8 mouse cellular contexts compared by ENCODE assay signal in genomic region chr2:32351471-32351961, GRCm38 (mm10). TPM values are rescaled to one million over a fixed set of nuclear protein-coding genes. Genes with fewer than 3 reads are reported as not detected.
DNase-seq lines count a peak whose midpoint lies in the region; ATAC-seq lines count a peak whose summit lies in the region.
"Had no signal": no experiment of that assay in that cellular context is flagged by ENCODE, and none has a peak within 500 bp of the region (broad histone marks: within the 10 kb centered on the region; RNA-seq: fewer than 3 reads in every experiment).

No protein-coding gene starts in this region.

- DNase-seq in lung, postnatal 25 days (ENCODE audit: low spot score) = no peak
- peak; percentile 60 for DNase-seq in right cerebral cortex, postnatal 25 days
- DNase-seq in adrenal gland, postnatal 4 days (ENCODE audit: low spot score in 2 of 2) = no peak
- DNase-seq in heart, adult 18-20 months = no peak

- H3K4me1 ChIP-seq in lung, embryonic 15.5 days = peaks cover 24% of the 10 kb centered on the region
- peaks cover 30% of the 10 kb centered on the region for H3K4me1 ChIP-seq in embryonic facial prominence, embryonic 12.5 days
- H3K4me1 ChIP-seq in intestine, embryonic 15.5 days (replicated peaks) = peaks cover 27% of the 10 kb centered on the region

- no peak for ATAC-seq in lung, embryonic 15.5 days (ENCODE audit: borderline replicate concordance, extremely low read depth, low FRiP score, low TSS enrichment)
- ATAC-seq in embryonic facial prominence, embryonic 12.5 days (ENCODE audit: insufficient number of reproducible peaks, insufficient read depth, low FRiP score, low TSS enrichment) = no peak
- no peak for ATAC-seq in intestine, embryonic 15.5 days

- peak overlapping the region; percentile 99 for H3K4me2 ChIP-seq in lung, embryonic 15.5 days
- peak overlapping the region; percentile 73 for H3K4me2 ChIP-seq in embryonic facial prominence, embryonic 12.5 days (replicated peaks)
- peak overlapping the region; percentile 92 for H3K4me2 ChIP-seq in intestine, embryonic 15.5 days (replicated peaks)

- no peak overlapping the region for H3K9ac ChIP-seq in lung, embryonic 15.5 days
- H3K9ac ChIP-seq in embryonic facial prominence, embryonic 12.5 days = peak overlapping the region; percentile 80
- H3K9ac ChIP-seq in intestine, embryonic 15.5 days = peak overlapping the region; percentile 83; the same call in 1 of the 2 replicates
- H3K9ac ChIP-seq: liver, embryonic 14.5 days had no signal

- peaks cover 8% of the 10 kb centered on the region; the same call in 1 of the 2 replicates for H3K27me3 ChIP-seq in lung, embryonic 15.5 days
- H3K27me3 ChIP-seq in embryonic facial prominence, embryonic 12.5 days = no peaks in the 10 kb centered on the region
- no peaks in the 10 kb centered on the region for H3K27me3 ChIP-seq in intestine, embryonic 15.5 days (replicated peaks)

- WGBS in lung, embryonic 15.5 days = 37% methylated on average over 9 of the region's 9 CpGs
- 48% methylated on average over 9 of the region's 9 CpGs for WGBS in embryonic facial prominence, embryonic 12.5 days
- 51% methylated on average over 9 of the region's 9 CpGs for WGBS in intestine, embryonic 15.5 days

- H3K4me3 ChIP-seq in lung, embryonic 15.5 days = peak overlapping the region; percentile 65
- H3K4me3 ChIP-seq in embryonic facial prominence, embryonic 12.5 days = peak overlapping the region; percentile 70
- H3K4me3 ChIP-seq in intestine, embryonic 15.5 days (replicated peaks) = peak overlapping the region; percentile 69

- no peaks in the 10 kb centered on the region for H3K9me3 ChIP-seq in lung, embryonic 15.5 days
- no peaks in the 10 kb centered on the region for H3K9me3 ChIP-seq in embryonic facial prominence, embryonic 12.5 days
- H3K9me3 ChIP-seq in intestine, embryonic 15.5 days = no peaks in the 10 kb centered on the region

- no peaks in the 10 kb centered on the region for H3K36me3 ChIP-seq in lung, embryonic 15.5 days
- peaks cover 18% of the 10 kb centered on the region; the same call in 1 of the 2 replicates for H3K36me3 ChIP-seq in embryonic facial prominence, embryonic 12.5 days
- no peaks in the 10 kb centered on the region for H3K36me3 ChIP-seq in intestine, embryonic 15.5 days

- H3K27ac ChIP-seq in lung, embryonic 15.5 days = no peak overlapping the region
- H3K27ac ChIP-seq in embryonic facial prominence, embryonic 12.5 days = peak overlapping the region; percentile 91
- no peak overlapping the region for H3K27ac ChIP-seq in intestine, embryonic 15.5 days
- H3K27ac ChIP-seq: liver, embryonic 14.5 days had no signal

RNA-seq across cellular contexts. Expression of gene Ciz1, which starts 0.6 kb away (rescaled TPM):
- 47.0 and 47.7 TPM in 2 replicates for polyA plus RNA-seq in lung, embryonic 15.5 days (2015; fragmentation: Nextera tagmentation; extraction: Ambion mirVana)
- 50.6 and 57.8 TPM in 2 replicates for polyA plus RNA-seq in embryonic facial prominence, embryonic 12.5 days (2016; fragmentation: Nextera tagmentation; extraction: Ambion mirVana)
- polyA plus RNA-seq in intestine, embryonic 15.5 days (2015; fragmentation: Nextera tagmentation; extraction: Ambion mirVana) = 38.9 and 39.8 TPM in 2 replicates
- 100 to 1,000 TPM in 1 of 2 experiments, 10 to 100 TPM in 1; 97.7 to 106 TPM for total RNA-seq in adrenal gland, postnatal 4 days (2021)
- 10 to 100 TPM; 19.1 to 27.2 TPM for total RNA-seq in heart, adult 18-20 months (2021)

RNA-seq across cellular contexts. Expression of gene Dnm1, which starts 1.6 kb away (rescaled TPM):
- polyA plus RNA-seq in lung, embryonic 15.5 days (2015; fragmentation: Nextera tagmentation; extraction: Ambion mirVana) = 7.0 and 7.6 TPM in 2 replicates
- polyA plus RNA-seq in embryonic facial prominence, embryonic 12.5 days (2016; fragmentation: Nextera tagmentation; extraction: Ambion mirVana) = 45.0 and 47.8 TPM in 2 replicates
- polyA plus RNA-seq in intestine, embryonic 15.5 days (2015; fragmentation: Nextera tagmentation; extraction: Ambion mirVana) = 12.2 and 16.4 TPM in 2 replicates
- 10 to 100 TPM; 41.3 to 43.4 TPM for total RNA-seq in adrenal gland, postnatal 4 days (2021)
- 1 to 10 TPM; 3.6 to 4.4 TPM for total RNA-seq in heart, adult 18-20 months (2021)

RNA-seq across cellular contexts. Expression of gene 1110008P14Rik, which starts 30.2 kb away (rescaled TPM):
- 32.3 and 33.5 TPM in 2 replicates for polyA plus RNA-seq in lung, embryonic 15.5 days (2015; fragmentation: Nextera tagmentation; extraction: Ambion mirVana)
- 53.9 and 54.6 TPM in 2 replicates for polyA plus RNA-seq in embryonic facial prominence, embryonic 12.5 days (2016; fragmentation: Nextera tagmentation; extraction: Ambion mirVana)
- 38.6 and 42.5 TPM in 2 replicates for polyA plus RNA-seq in intestine, embryonic 15.5 days (2015; fragmentation: Nextera tagmentation; extraction: Ambion mirVana)
- 100 to 1,000 TPM in 1 of 2 experiments, 10 to 100 TPM in 1; 94.9 to 121 TPM for total RNA-seq in adrenal gland, postnatal 4 days (2021)
- total RNA-seq in heart, adult 18-20 months (2021) = 10 to 100 TPM; 43.2 to 50.5 TPM

RNA-seq across cellular contexts. Expression of gene Lcn2, which starts 36.5 kb away (rescaled TPM):
- 2.2 TPM in 2 replicates for polyA plus RNA-seq in lung, embryonic 15.5 days (2015; fragmentation: Nextera tagmentation; extraction: Ambion mirVana)
- polyA plus RNA-seq in embryonic facial prominence, embryonic 12.5 days (2016; fragmentation: Nextera tagmentation; extraction: Ambion mirVana) = 1.3 and 1.4 TPM in 2 replicates
- 1.8 and 4.7 TPM in 2 replicates for polyA plus RNA-seq in intestine, embryonic 15.5 days (2015; fragmentation: Nextera tagmentation; extraction: Ambion mirVana)
- total RNA-seq in adrenal gland, postnatal 4 days (2021) = 10 to 100 TPM; 11.5 to 33.6 TPM
- 1 to 10 TPM; 4.8 to 5.6 TPM for total RNA-seq in heart, adult 18-20 months (2021)

RNA-seq across cellular contexts. Expression of gene Ptges2, which starts 44.2 kb away (rescaled TPM):
- polyA plus RNA-seq in lung, embryonic 15.5 days (2015; fragmentation: Nextera tagmentation; extraction: Ambion mirVana) = 22.6 and 25.4 TPM in 2 replicates
- polyA plus RNA-seq in embryonic facial prominence, embryonic 12.5 days (2016; fragmentation: Nextera tagmentation; extraction: Ambion mirVana) = 36.1 and 36.9 TPM in 2 replicates
- polyA plus RNA-seq in intestine, embryonic 15.5 days (2015; fragmentation: Nextera tagmentation; extraction: Ambion mirVana) = 43.5 and 48.2 TPM in 2 replicates
- 10 to 100 TPM; 49.2 to 60.7 TPM for total RNA-seq in adrenal gland, postnatal 4 days (2021)
- 10 to 100 TPM; 60.2 to 68.5 TPM for total RNA-seq in heart, adult 18-20 months (2021)
